Mouse (Mus musculus) thymus, adult 2 months (tissue): Measurements from ENCODE around the gene Ebf4. TPM values are rescaled to one million over a fixed set of nuclear protein-coding genes. Genes with fewer than 3 reads are reported as not detected.

Source experiments
- DNase-seq: peaks from one replicate; pipeline ENCODE4 v3.0.0; 2021
- H3K27ac ChIP-seq: fragments of 200-500 bp; 2 replicates; pipeline ENCODE4 v1.5.1; 2012; ENCODE audit warnings: low read length, control low read depth; ENCODE audit not compliant: control insufficient read depth, insufficient read depth
- H3K27me3 ChIP-seq: fragments of 200-500 bp; 2 replicates; pipeline ENCODE4 v1.6.1; 2012; ENCODE audit warnings: mild to moderate bottlenecking, low read length, moderate library complexity, mixed read lengths; ENCODE audit not compliant: control insufficient read depth, insufficient read depth
- H3K36me3 ChIP-seq: fragments of 200-500 bp; 2 replicates; pipeline ENCODE4 v1.6.1; 2012; ENCODE audit warnings: mild to moderate bottlenecking, low read length, moderate library complexity; ENCODE audit not compliant: control insufficient read depth, insufficient read depth
- H3K4me1 ChIP-seq: fragments of 200-500 bp; replicated peaks from 2 replicates; pipeline ENCODE4 v1.6.1; 2012; ENCODE audit warnings: low read length; ENCODE audit not compliant: control insufficient read depth, insufficient read depth
- H3K4me3 ChIP-seq: fragments of 200-500 bp; 2 replicates; pipeline ENCODE4 v1.5.1; 2012; ENCODE audit warnings: mild to moderate bottlenecking, low read length, control low read depth, moderate library complexity; ENCODE audit not compliant: control insufficient read depth, insufficient read depth
- CTCF ChIP-seq: fragments of 200-500 bp; IDR thresholded peaks from 2 replicates; pipeline ENCODE4 v1.5.1; 2012; ENCODE audit warnings: mild to moderate bottlenecking, control low read depth, low read length, moderate library complexity, borderline replicate concordance; ENCODE audit not compliant: control insufficient read depth, poor library complexity, insufficient read depth; ENCODE audit errors: extremely low read depth
- POLR2A ChIP-seq: fragments of 200-500 bp; IDR thresholded peaks from 2 replicates; pipeline ENCODE4 v1.6.1; 2012; ENCODE audit warnings: mild to moderate bottlenecking, low read length, control low read depth, moderate library complexity; ENCODE audit not compliant: control insufficient read depth, poor library complexity, insufficient read depth; ENCODE audit errors: extremely low read depth
- WGBS: fragments of 180-500 bp; shearing (Covaris S2); methylation state at CpG from one replicate; pipeline ENCODE4 v1.1.7; 2018; 5-methylcytosine and 5-hydroxymethylcytosine counted together
- polyA plus RNA-seq: library from polyadenylated mRNA; depleted of rRNA; stranded (reverse); fragments of >200 nt; gene quantifications from 2 replicates; pipeline ENCODE4 v1.2.3, GENCODE M21; 2012

Gene Ebf4
- polyA plus RNA-seq, 1 experiment = 0.78 TPM

- no peak for DNase-seq
- no peak for TF ChIP-seq CTCF
- 88% methylated on average over 2 of the region's 2 CpGs for WGBS
These were observed 34.5 kb downstream of the Ebf4 start for GRCm38 (mm10) chr2:130329502-130329901.

GRCm38 (mm10) chr2:130335112-130335511 is 40.1 kb downstream of the Ebf4 start:
- Histone ChIP-seq H3K27me3 (no peaks in the 10 kb centered on the region), H3K36me3 (no peaks in the 10 kb centered on the region), H3K4me3 (no peak overlapping the region), H3K4me1 (no peaks in the 10 kb centered on the region), H3K27ac (no peak overlapping the region)
- WGBS = 54% methylated on average over 6 of the region's 6 CpGs
- DNase-seq = no peak
- TF ChIP-seq CTCF (no peak), POLR2A (no peak)

More at GRCm38 (mm10) chr2:130329502-130329901, 34.5 kb downstream of the Ebf4 start:
- no peak overlapping the region for H3K27ac ChIP-seq
- no peaks in the 10 kb centered on the region for H3K27me3 ChIP-seq
- no peaks in the 10 kb centered on the region for H3K4me1 ChIP-seq
- H3K4me3 ChIP-seq = no peak overlapping the region
- H3K36me3 ChIP-seq = no peaks in the 10 kb centered on the region

GRCm38 (mm10) chr2:130340464-130341219 is 45.7 kb downstream of the Ebf4 start:
- TF ChIP-seq POLR2A (no peak), CTCF (no peak)
- no peaks in the 10 kb centered on the region for H3K4me1 ChIP-seq
- no peaks in the 10 kb centered on the region for H3K36me3 ChIP-seq
- H3K27ac ChIP-seq = no peak overlapping the region
- H3K4me3 ChIP-seq = no peak overlapping the region
- no peak for DNase-seq
- 95% methylated on average over 8 of the region's 8 CpGs for WGBS
- H3K27me3 ChIP-seq = no peaks in the 10 kb centered on the region

GRCm38 (mm10) chr2:130341220-130341580 is 46.2 kb downstream of the Ebf4 start:
- no peak for DNase-seq
- TF ChIP-seq POLR2A (no peak), CTCF (no peak)
- H3K27ac ChIP-seq = no peak overlapping the region
- no peaks in the 10 kb centered on the region for H3K4me1 ChIP-seq
- no peaks in the 10 kb centered on the region for H3K36me3 ChIP-seq
- no peak overlapping the region for H3K4me3 ChIP-seq
- 94% methylated on average over 7 of the region's 7 CpGs for WGBS
- H3K27me3 ChIP-seq = no peaks in the 10 kb centered on the region

- WGBS = 94% methylated on average over 3 of the region's 3 CpGs
- no peak for DNase-seq
- TF ChIP-seq CTCF (no peak), POLR2A (no peak)
- H3K27ac ChIP-seq = no peak overlapping the region
- no peaks in the 10 kb centered on the region for H3K27me3 ChIP-seq
- no peaks in the 10 kb centered on the region for H3K36me3 ChIP-seq
- no peak overlapping the region for H3K4me3 ChIP-seq
- no peaks in the 10 kb centered on the region for H3K4me1 ChIP-seq
These were observed 55.4 kb downstream of the Ebf4 start for GRCm38 (mm10) chr2:130350376-130350775.

GRCm38 (mm10) chr2:130351758-130352339 is 56.9 kb downstream of the Ebf4 start:
- no peak overlapping the region for H3K4me3 ChIP-seq
- H3K36me3 ChIP-seq = no peaks in the 10 kb centered on the region
- DNase-seq = no peak
- WGBS = 70% methylated on average over 5 of the region's 5 CpGs
- no peaks in the 10 kb centered on the region for H3K4me1 ChIP-seq
- H3K27ac ChIP-seq = no peak overlapping the region
- no peaks in the 10 kb centered on the region for H3K27me3 ChIP-seq
- TF ChIP-seq CTCF (no peak), POLR2A (no peak)
